Mouse (Mus musculus) forelimb bud, embryonic 11.5 days (tissue): ENCODE measurements around the gene Ylpm1.
A peak's percentile ranks its signal among the peaks of the same experiment; 100 is the strongest.

ENCODE experiments used
- DNase-seq: peaks from one replicate; pipeline ENCODE4 v3.0.0-alpha.2; 2012; ENCODE audit warnings: low read depth, low spot score

The Ylpm1 gene

GRCm38 (mm10) chr12:84996083-84996496, at the start of gene Ylpm1:
Ylpm1 (plus strand) TSS chr12:84996321.
- DNase-seq: peak; percentile 99

GRCm38 (mm10) chr12:84947894-84948583, 48.1 kb upstream of the Ylpm1 start:
- DNase-seq: no peak

GRCm38 (mm10) chr12:84948584-84949285, 47.4 kb upstream of the Ylpm1 start:
- no peak for DNase-seq

- DNase-seq: no peak
Observed at GRCm38 (mm10) chr12:84950763-84951162, 45.4 kb upstream of the Ylpm1 start.

- DNase-seq: no peak
Observed at GRCm38 (mm10) chr12:84951531-84951930, 44.6 kb upstream of the Ylpm1 start.

- no peak for DNase-seq
Observed at GRCm38 (mm10) chr12:84952351-84952750, 43.8 kb upstream of the Ylpm1 start.

GRCm38 (mm10) chr12:84956317-84956716, 39.8 kb upstream of the Ylpm1 start:
- no peak for DNase-seq

- DNase-seq: no peak
Observed at GRCm38 (mm10) chr12:84958794-84959356, 37.2 kb upstream of the Ylpm1 start.

- no peak for DNase-seq
Observed at GRCm38 (mm10) chr12:84962606-84963005, 33.5 kb upstream of the Ylpm1 start.

GRCm38 (mm10) chr12:84968831-84969655, 27.1 kb upstream of the Ylpm1 start:
- DNase-seq: no peak

- peak; percentile 1 for DNase-seq
Observed at GRCm38 (mm10) chr12:84969656-84970427, 26.3 kb upstream of the Ylpm1 start.

- DNase-seq: peak; percentile 95
Observed at GRCm38 (mm10) chr12:84970428-84971096, 25.6 kb upstream of the Ylpm1 start, which contains the start of the genes Fcf1 and Arel1. Fcf1 (plus strand) TSS chr12:84970897. Arel1 (minus strand) TSS chr12:84970900.

GRCm38 (mm10) chr12:84979264-84979862, 16.8 kb upstream of the Ylpm1 start:
- DNase-seq: no peak

GRCm38 (mm10) chr12:84989456-84989855, 6.7 kb upstream of the Ylpm1 start:
- DNase-seq: no peak

GRCm38 (mm10) chr12:84995112-84995761, 884 bp upstream of the Ylpm1 start:
- no peak for DNase-seq

GRCm38 (mm10) chr12:84996501-84997398, 629 bp downstream of the Ylpm1 start:
- DNase-seq: peak; percentile 17

GRCm38 (mm10) chr12:84999053-84999452, 2.9 kb downstream of the Ylpm1 start:
- DNase-seq: no peak

- no peak for DNase-seq
Observed at GRCm38 (mm10) chr12:85006206-85006605, 10.1 kb downstream of the Ylpm1 start.
